Mouse (Mus musculus): Measurements from ENCODE around the gene Atp1a2.

DNA sequence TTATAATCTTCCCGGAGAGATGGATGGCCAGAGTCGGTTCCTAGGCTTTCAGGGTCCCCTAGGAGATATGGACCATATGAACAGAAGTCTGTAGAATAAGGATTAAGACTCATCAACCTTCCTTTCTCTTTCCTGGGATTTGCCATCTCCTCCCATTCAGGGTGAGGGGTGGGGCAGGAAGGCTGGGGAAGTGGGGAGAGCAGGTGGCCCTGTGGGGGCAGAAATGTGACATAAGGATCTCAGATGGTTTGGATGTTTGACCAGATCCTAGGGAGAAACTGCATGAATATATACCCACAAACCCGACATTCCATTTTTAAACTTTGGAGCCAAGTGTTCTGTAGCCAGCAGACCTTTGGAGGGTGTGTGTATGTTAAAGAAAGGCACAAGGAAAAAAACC lies 30.2 kb upstream of the Atp1a2 start:
- TF ChIP-seq CTCF (IDR thresholded peaks at IDR 0.05; ENCODE audit: insufficient read depth, low read length): no peak
- no peak for TF ChIP-seq POLR2A (IDR thresholded peaks at IDR 0.05; ENCODE audit: borderline replicate concordance, extremely low read depth, low read depth, low read length)
